Mouse (Mus musculus) c-Kit-negative CD71-positive TER-119-positive erythroid progenitor cells, embryonic 14.5 days (primary cell): ENCODE data around the gene Cth.
"Not testable (repeated sequence)": the region's sequence is repeated elsewhere in the genome, so short reads cannot be mapped to it uniquely, and the experiment has no call there.

Experiments used
- DNase-seq: peaks from one replicate; pipeline ENCODE4 v3.0.0-alpha.2; 2013; ENCODE audit warnings: low read depth, low spot score

Cth gene

DNA sequence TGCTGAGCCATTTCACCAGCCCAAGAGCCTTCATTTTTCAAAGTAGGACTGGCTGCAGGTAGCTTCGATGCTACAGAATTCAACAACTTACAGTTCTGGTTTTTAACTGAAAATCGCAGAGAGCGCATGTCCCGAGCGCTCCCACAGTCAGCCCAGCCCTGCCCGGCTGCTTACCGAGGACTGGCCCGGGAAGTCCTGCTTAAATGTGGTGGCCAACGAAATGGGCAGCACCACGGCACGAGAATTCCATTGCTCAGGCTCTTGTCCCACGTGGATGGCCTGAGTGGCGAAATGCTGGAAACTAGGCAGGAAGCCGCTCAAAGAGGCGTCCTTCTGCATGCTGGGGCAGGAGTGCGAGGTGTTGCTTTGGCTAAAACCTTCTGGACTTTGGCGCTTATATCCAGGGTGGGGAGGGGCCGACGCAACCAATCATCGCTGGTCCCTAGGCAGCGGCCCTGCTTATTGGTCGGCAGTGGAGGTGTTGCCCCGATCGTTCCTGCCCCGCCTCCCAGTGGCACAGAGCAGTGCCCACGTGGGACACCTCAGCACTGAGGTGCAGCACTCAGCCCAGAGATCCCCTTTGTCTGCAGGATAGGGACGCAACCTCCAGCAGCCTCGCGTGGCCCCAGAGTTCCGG, at the start of gene Cth:
Gene Cth, minus strand, starts transcription at position 386 of the 637 bp plus-strand sequence.
- peak; percentile 57 for DNase-seq

DNA sequence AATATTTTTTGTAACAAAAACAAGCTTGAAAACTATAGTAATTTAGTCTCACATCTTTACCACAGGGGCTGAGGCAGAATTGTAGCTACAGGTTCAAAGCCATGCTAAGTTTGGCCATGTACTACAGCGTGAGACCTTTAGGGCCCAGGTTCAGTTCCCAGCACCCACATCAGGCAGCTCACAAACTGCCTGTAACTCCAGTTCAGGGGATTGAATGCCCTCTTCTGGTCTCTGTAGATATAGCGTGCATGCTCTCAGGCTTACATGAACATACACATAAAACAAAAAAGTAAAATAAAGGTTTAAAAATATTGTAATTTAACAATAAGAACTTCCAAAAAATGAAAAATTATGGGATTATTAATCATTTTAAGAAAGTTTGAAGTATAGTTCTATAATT, 48.4 kb upstream of the Cth start:
- no peak for DNase-seq

DNA sequence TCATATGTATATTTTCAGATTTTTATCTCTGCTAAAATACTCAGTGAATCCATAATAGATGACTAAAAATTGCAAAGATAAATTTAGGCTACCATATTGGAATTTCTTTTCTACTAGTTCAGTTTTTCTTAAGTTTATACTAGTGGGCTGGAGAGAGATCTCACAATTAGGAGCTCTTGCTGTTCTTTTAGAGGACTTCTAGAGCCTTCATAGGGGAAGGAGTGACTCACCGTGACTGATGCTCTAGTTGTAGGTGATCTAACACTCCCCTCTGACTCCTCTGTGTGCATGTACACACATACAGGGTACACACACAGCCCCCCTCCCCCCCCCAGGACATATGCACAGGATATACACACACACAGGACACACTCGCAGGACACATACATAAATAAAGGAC, 46.3 kb upstream of the Cth start:
- DNase-seq: no peak

DNA sequence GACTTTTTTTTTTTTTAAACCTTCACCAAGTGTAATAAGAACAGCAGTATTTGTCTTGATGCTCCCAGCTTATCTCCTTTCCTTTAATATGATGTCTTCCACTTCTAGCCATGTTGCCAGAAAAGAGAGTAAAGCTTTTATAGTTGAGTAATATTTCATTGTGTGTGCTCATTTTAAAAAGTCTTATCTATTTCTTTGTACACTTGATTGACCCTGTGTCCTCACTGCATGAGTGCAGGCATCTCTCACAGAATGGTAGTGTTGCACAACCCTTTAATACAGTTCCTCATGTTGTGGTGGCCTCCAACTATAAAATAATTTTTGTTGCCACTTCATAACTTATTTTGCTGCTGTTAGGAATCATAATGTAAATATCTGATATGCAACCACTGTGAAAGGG, 32.4 kb upstream of the Cth start:
- no peak for DNase-seq

DNA sequence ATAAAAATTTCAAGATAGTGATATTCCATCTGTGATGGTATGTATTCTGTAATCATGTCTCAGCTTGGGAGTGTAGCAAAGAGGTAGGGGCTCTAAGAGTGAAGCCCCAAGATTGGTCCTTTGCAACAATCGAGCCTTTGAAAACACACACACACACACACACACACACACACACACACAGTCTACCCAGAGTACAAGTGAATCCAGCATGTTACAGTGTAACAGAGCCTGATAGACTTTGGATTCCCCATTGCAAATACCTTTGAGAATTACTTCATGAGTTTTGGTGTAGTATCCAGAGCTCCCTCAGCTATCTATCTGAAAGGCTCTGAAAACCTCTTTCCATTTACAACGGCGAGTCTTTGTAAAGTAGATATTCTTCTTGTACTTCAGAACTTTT, 31.3 kb upstream of the Cth start:
- DNase-seq: no peak

DNA sequence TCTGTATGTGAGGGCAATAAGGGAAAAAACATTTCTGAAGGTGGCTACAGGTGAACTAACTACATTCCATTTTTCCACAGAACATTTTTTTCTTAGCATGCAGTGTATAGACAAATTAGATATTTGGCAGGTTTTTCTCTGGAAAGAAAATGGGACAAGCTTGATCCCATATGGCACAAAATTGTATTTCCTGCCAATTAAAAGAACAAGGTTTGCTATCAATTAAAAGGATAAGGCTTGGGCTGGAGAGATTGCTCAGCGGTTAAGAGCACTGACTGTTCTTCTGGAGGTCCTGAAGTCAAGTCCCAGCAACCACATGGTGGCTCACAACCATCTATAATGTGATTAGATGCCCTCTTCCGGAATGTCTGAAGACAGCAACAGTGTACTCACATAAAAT, 30.6 kb upstream of the Cth start:
- no peak for DNase-seq

DNA sequence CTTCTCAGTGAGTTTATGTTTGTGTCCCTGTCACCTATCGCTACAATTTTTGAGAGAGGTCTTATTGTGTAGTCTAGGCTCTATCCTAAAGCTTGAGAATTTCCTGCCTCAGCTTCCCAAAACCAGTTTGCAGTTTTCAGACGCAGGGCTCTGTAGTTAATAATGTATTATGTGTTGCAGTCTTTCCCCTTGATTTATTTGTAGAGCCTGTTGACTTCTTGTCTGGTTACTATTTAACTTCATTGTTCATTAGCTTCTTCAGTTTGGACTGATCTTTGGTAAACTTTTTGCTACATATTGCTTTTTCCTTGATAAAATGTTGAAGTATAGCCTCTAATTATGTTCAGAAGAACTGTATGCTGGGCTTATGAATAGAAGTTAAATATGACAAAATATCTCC, 27.8 kb upstream of the Cth start:
- DNase-seq: no peak

DNA sequence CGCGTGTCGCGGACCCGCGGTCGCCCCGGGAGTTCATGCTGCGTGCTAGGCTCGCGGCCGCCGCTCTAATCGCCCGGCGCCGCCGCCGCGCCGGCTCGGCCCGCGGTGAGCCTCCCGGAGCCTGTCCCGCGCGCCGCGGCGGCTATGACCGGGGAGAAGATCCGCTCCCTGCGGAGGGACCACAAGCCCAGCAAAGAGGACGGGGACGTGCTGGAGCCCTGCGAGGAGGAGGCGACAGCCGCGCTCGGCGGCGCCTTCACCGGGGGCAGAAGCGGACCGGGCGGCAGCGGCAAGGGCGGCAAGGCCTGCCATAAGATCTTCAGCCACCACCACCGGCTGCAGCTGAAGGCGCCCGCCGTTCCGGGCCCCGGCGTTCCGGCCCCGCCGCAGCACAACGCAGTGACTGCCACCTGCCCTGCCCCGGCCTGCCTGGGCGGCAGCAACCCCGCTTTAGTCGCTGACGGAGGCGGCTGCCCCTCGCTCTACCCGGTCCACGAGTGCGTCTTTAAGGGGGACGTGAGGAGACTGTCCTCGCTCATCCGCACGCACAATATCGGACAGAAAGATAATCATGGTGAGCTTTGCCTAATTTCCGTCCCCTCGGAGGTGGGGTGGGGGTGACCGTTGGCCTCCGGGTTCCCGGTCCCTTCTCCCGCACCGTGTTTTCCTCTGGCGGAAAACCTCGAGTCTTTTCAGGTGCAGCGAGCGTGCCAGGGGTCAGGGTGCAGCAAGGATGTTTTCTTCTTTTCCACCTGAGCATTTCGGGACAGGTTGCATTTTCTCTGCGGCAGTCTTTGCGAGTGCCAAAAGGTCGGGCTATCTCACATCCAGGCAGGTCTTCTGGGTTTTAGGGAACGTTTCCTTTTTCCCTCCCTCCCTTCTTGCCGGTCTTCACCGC, 22.8 kb upstream of the Cth start:
- peak; percentile 25 for DNase-seq

DNA sequence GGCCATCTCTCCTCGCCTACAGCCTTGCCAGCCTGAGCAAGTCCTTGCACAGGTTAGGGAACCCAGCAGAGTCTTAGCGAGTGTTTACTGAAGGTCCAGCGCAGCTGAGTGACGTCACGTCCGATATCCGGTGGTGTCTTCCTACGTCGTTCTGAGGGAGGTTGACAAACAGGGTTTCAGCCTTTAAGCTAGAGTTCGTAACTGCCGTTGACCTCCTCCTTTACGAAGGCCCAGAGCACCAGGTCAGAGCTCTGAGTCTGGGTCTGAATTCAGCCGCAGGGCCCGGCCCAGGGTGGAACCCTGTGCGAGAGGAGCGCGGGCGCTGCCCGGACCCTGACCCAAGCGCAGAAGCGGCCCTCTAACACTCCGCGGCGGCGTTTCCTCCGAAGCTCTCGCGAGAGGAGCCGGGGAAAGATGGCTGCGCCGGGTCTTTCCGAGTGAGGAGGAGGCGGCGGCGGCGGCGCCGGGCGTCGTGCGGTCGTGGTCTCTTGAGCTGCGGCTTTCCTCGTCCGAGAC, 22.0 kb upstream of the Cth start, which contains the start of gene Ankrd13c:
Gene Ankrd13c, plus strand, starts transcription at position 397 of the 516 bp plus-strand sequence.
- peak; percentile 88 for DNase-seq

DNA sequence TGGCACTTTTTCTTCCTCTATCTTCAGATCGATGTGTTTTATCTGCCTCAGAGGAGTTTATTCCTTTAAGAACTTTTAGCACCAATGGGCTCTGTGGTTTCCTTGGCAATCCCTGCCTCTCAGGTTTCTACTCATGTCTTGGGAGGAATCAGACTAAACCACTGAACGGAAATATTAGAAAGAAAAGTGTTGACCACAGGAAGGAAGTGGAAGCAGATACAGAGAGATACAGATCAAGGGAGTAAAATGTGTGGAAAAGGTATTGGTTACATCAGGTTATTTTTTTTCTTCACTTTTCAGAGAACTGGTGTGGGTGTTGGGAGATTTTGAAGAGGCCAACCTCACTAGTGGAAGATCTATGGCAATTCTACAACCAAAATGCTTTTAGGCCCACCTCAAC, 13.7 kb upstream of the Cth start:
- no peak for DNase-seq

DNA sequence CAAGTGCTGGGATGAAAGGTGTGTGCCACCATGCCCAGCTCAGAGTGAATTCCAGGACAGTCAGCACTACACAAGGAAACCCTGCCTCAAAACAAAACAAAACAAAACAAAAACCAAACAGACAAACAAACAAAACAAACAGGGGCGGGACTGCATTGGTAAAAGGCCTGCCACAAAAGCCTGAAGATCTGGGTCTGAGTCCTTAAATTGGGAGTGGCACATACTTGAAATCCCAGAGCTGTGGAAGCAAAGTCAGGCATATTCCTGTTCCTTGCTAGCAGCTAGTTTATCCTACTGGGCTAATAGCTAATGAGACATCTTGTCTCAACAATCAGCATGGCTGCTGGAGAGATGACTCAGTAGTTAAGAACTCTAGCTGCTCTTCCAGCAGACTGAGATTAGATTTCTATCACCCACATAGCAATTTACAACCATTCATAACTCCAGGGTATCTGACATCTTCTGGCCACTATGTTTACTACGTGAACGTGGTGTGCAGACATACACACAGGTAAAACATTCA, 9.5 kb upstream of the Cth start:
- DNase-seq: no peak

DNA sequence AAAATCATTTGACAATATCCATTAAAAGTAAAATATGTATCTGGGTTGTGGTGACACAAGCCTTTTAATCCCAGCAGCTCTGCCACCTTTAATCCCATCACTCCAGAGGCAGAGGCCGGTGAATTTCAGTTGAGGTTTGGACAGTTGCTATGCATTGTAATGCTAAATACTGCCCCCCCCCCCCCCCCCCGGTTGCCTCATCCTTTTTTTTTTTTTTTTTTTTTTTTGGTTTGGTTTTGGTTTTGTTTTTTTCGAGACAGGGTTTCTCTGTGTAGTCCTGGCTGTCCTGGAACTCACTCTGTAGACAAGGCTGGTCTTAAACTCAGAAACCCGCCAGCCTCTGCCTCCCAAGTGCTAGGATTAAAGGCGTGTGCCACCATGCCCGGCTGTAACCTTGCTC, 8.3 kb upstream of the Cth start:
- not testable (repeated sequence) for DNase-seq

DNA sequence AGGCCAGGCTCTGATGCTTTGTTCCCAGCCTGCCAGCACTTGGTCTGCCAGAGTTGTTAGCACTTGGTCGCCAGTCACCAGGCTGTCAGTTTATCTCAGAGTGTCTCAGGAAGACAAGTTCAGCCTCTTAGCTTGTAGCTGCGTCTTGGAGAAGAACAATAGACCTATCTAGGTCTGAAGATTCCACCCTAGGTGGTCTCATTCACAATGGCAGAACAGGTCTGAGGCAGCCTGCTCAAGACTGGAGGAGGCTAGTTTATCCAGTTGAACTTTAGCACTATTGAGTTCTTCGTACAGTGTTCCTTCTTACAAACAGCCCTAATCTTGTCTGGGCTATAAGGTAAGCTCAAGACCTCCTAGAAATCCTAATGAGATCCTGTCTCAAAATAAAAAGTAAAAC, 7.2 kb upstream of the Cth start:
- DNase-seq: no peak

DNA sequence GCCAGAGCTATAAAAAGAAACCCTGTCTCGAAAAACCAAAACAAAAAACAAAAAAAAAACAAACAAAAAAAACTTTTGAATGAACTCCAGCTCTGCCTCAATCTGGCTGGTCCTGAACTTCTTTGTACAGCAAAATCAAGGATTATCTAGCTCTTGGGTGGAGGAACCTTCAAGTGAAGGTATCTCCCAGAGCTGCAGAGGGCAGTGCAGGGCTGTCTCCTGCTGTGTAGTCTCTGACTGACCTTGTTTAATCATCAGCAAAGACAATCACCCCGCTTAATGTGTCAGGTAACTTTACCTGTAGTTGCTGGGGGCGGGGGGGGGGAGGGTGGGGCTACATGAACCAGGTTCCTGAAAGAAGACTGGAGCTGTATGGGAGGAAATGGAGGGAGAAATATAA, 6.7 kb upstream of the Cth start:
- DNase-seq: no peak

DNA sequence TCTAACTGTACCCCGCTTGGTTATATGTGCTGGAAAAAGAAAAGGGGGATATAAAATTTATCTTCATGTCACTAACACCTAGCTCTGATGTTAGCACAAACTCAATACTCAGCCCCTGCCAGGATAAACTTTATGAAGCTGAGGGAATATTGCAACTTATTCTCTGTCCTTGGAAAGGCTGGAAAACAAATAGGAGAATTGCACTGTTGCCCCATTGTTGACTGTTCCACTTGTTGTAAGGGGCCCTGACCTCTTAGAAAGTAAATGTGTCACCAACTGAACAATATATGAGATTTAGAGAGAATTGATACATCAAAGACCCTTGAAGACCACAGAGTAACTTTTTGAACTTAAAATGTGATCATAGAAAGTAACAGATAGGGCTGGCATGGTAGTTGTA, 4.5 kb upstream of the Cth start:
- DNase-seq: no peak

DNA sequence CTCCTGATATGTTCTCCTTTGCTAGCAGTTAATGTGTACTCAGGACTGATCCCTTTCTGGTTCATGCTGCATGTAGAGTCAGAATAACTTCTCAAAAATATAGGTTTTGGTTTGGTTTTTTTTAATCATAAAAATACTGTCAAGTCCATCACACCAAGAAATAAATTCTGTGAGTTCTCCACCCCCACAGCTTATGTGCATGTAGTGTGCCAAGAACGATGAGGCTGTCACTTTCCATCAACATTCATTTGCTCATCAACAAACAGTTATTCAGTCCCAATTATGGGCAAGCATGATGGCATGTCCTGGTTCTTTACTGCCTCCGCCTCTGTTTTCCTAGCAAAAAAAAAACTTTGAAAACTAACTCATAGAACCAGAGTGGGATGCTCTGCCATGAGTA, 3.9 kb upstream of the Cth start:
- no peak for DNase-seq

DNA sequence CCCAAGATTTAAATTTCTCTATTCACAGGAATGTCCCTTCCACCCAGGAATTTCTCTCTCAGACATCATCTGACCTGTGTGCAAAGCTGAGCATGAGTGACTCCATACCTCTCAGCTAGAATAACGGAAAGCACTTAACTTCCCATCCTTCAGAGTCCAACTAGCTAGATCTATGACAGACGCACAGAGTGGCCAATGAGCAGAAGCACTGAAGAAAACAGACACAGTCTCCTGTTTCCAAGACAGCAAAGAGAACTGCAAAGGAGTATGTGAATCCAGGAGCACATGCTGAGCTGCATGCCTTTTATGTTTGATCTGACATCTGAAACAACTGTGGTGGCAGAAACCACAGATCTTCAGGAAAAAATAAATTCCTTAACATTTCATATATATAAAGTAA, 1.9 kb upstream of the Cth start:
- DNase-seq: no peak

DNA sequence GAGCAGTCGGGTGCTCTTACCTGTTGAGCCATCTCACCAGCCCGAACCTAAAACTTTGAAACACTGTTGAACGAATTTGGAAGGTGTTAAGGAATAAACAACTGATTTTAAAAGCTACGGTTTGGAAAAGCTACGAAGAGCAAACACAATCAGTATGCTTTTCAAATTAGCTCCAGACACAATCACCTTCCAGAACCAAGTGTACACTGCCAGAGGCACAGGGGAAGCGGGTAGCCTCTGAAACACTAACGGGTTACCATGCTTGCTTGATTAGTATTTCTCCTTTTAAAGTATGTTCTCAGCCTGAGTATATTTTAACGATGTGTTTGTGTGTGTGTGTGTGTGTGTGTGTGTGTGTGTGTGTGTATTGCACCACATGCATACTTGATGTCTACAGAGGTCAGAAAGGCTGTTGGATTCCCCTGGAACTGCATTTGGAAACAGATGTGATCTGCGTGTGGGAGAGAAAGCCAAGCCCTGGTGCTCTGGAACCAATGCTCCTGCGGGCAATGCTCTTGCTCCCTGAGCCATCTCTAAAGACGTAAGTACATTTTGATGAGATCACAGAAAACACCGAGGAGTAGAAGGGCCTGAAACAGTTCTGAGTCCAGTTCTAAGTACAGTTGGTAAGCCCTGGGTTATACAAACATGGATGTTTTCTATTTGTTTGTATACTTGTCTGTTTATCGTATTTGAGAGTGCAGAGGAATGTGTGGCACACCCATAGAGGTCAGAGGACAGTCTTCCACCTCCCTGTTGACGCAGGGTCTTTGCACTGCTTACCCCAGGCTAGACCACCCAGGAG, 1.0 kb upstream of the Cth start:
- DNase-seq: no peak

DNA sequence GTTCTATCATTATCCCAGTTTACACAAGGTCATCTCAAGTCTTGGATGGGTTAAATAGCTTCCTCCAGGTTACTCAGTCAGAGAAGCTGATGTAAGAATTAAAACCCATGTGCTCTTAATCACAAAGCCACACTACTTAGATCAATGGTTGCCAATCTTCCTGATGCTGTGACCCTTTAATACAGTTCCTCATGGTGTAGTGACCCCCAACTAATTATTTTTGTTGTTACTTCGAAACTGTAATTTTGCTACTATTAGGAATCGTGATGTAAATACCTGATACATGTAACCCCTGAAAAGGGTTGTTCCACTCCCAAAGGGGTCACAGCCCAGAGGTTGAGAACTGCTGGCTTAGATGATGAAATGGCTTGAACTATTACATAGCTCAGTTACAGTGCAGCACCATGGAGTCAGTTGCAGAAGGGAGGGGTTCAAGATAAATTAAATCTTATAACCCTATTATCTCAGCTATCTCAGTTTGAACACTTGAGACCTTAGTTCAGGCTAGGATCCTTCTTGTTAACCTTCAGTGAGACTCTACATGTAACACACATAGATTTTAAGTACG, 1.5 kb downstream of the Cth start:
- no peak for DNase-seq

DNA sequence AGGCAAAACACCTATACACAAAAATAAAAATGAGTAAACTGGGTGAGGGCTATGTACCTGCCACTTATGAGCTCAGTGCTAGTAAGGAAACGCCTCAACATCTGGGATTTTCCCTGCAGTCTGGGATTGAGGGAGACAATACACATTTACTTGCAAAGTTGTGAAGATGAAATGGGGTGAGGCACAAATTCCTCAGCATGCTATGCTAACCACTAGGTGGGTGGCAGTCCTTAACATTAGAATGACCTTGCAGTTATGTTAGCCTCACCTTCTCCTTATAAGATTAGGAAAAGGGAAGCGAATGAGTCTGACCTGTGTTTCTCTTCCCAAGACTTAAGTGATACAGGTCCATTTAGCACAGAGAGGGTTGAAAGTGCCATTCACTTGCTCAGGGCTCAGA, 3.5 kb downstream of the Cth start:
- no peak for DNase-seq

DNA sequence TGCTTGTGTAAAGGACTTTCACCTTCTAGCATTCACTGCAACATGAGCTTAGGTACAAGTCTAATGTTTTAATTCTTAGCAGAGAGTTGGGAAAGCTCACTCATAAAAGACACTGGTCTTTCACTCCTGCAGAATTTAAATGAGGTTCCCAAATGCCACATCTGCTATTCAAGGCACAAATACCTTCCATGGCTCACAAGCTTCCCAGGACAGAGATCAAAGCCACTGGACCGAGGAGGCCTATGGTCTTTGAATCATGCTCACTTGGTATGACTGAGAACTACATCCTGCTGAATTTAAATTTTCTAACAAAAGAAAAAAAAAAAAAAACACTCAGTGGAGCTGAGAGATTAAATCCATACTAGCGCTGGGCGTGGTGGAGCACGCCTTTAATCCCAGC, 8.5 kb downstream of the Cth start:
- no peak for DNase-seq

DNA sequence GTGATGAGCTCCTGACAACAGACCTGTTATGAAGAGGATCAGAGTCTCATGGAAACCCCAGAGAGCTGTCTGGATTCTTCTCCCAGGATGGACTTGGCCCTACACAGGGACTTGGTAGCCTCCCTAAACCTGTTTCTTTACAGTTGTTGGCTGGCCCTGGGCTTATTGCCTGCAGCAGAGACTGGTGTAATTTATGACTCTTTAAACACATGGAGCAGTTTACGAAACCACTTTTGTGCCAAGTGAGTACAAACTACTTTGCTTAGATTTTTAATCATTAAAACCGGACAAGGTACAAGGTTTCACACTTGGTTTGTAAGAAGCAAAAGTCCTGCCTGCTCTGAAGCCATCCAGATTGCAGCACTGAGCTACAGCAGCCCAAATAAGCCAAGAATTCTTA, 12.7 kb downstream of the Cth start:
- no peak for DNase-seq
